Mouse (Mus musculus) embryonic facial prominence, embryonic 12.5 days (tissue): Measurements from ENCODE around the gene Ptprt. TPM values are rescaled to one million over a fixed set of nuclear protein-coding genes. Genes with fewer than 3 reads are reported as not detected.

Experiments
- ATAC-seq: fragments of 200-750 bp; cut with Nextera tagmentation; 2 replicates; pipeline ENCODE4 v1.8.0; 2017; ENCODE audit not compliant: insufficient number of reproducible peaks, insufficient read depth, low FRiP score, low TSS enrichment
- H3K27ac ChIP-seq: fragments of 300-500 bp; sonication (generic); 2 replicates; pipeline ENCODE4 v1.5.1; 2016; ENCODE audit warnings: mild to moderate bottlenecking
- H3K27me3 ChIP-seq: fragments of 300-500 bp; sonication (generic); 2 replicates; pipeline ENCODE4 v1.6.1; 2016; ENCODE audit warnings: mild to moderate bottlenecking, moderate library complexity
- H3K36me3 ChIP-seq: fragments of 300-500 bp; sonication (generic); 2 replicates; pipeline ENCODE4 v1.6.1; 2016; ENCODE audit warnings: mild to moderate bottlenecking
- H3K4me1 ChIP-seq: fragments of 300-500 bp; sonication (generic); 2 replicates; pipeline ENCODE4 v1.6.1; 2016
- H3K4me2 ChIP-seq: fragments of 300-500 bp; sonication (generic); replicated peaks from 2 replicates; pipeline ENCODE4 v1.6.1; 2016; ENCODE audit warnings: mild to moderate bottlenecking, moderate library complexity
- H3K4me3 ChIP-seq: fragments of 300-500 bp; sonication (generic); 2 replicates; pipeline ENCODE4 v1.5.1; 2016; ENCODE audit warnings: mild to moderate bottlenecking
- H3K9ac ChIP-seq: fragments of 300-500 bp; sonication (generic); 2 replicates; pipeline ENCODE4 v1.6.1; 2016; ENCODE audit warnings: mild to moderate bottlenecking, moderate library complexity
- H3K9me3 ChIP-seq: fragments of 300-500 bp; sonication (generic); 2 replicates; pipeline ENCODE4 v1.6.1; 2016; ENCODE audit warnings: mild to moderate bottlenecking, moderate library complexity
- WGBS: fragments of 180-500 bp; shearing (Covaris S2); methylation state at CpG from one replicate; pipeline ENCODE4 v1.1.7; 2016; 5-methylcytosine and 5-hydroxymethylcytosine counted together
- polyA plus RNA-seq: library from polyadenylated mRNA; unstranded; fragments of >200 nt; fragmentation: Nextera tagmentation; extraction: Ambion mirVana; gene quantifications from 2 replicates; pipeline ENCODE4 v1.2.1, GENCODE M21; 2016

Ptprt gene
- polyA plus RNA-seq, 1 experiment from 2014 or later = 1.3 TPM

DNA sequence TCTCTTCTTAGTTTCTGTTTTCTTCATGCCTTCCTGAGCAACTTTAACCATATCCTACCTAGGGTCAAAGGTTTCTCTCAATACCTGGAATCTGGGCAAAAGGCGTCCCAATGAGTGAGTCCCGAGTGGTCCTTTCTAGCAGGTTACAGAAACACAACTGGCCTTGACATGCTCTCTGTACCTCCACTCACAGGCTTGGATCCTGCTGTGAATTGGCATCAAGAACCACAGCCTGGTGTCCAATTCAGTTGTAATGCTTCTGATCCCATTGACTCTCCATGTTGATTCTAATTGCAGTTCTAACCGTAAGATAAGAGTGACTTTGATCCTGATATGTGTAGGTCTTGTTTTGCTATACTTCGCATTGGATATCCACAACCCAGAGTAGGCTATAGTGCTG, 776.5 kb downstream of the Ptprt start:
- WGBS = 88% methylated on average over 4 of the region's 4 CpGs
- no peaks in the 10 kb centered on the region for H3K4me1 ChIP-seq
- H3K27me3 ChIP-seq = no peaks in the 10 kb centered on the region
- no peak overlapping the region for H3K4me2 ChIP-seq
- no peak for ATAC-seq
- no peaks in the 10 kb centered on the region for H3K9me3 ChIP-seq
- H3K9ac ChIP-seq = no peak overlapping the region
- H3K4me3 ChIP-seq = no peak overlapping the region
- no peaks in the 10 kb centered on the region for H3K36me3 ChIP-seq
- no peak overlapping the region for H3K27ac ChIP-seq

DNA sequence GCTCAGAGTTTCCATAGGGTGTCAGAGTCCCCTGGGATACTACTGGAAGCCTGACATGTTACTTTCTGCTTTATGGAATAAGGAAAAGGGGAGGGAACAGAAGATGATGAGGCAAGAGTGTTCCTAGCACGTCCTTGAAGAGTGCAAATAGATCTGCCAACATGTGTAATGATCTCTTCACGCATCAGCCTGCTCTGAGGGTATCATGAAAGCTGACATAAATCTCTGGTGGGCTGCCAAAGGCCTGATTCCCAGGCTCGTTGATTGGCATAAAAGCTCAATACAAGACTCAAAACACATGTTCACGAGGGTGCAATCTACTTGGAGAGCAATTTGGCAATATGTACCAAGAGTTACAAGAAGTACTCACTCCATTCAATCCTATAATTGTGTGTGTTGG, 778.4 kb downstream of the Ptprt start:
- 65% methylated on average over 4 of the region's 4 CpGs for WGBS
- no peak overlapping the region for H3K9ac ChIP-seq

DNA sequence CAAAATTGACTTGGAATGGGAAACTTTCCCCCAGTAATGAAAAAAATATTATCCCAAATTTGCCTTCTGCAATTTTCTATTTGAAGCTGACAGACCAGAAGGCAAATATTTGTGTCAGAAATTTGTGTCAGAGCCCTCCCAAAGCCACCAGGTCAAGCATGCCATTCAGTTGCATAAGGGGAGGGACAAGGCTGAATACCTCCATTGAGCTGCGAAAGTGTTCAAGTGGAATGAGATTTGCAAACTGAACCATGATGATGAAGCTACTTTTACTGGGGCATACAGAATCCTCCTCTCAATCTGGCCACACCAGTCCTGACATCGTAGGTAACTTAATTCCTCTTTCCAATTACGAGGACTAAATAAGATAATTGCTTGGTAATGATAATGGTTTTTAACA, 780.0 kb downstream of the Ptprt start:
- no peaks in the 10 kb centered on the region for H3K9me3 ChIP-seq
- H3K27me3 ChIP-seq = no peaks in the 10 kb centered on the region
- no peak overlapping the region for H3K9ac ChIP-seq
- no peak overlapping the region for H3K4me3 ChIP-seq
- no peak for ATAC-seq
- no peak overlapping the region for H3K27ac ChIP-seq
- WGBS = 77% methylated on average over 3 of the region's 3 CpGs
- H3K4me1 ChIP-seq = no peaks in the 10 kb centered on the region
- H3K36me3 ChIP-seq = no peaks in the 10 kb centered on the region
- H3K4me2 ChIP-seq = no peak overlapping the region

More for the DNA sequence above, 778.4 kb downstream of the Ptprt start:
- no peak overlapping the region for H3K4me3 ChIP-seq
- no peak overlapping the region for H3K27ac ChIP-seq
- no peaks in the 10 kb centered on the region for H3K27me3 ChIP-seq
- H3K36me3 ChIP-seq = no peaks in the 10 kb centered on the region
- no peak for ATAC-seq
- no peaks in the 10 kb centered on the region for H3K9me3 ChIP-seq
- no peaks in the 10 kb centered on the region for H3K4me1 ChIP-seq
- no peak overlapping the region for H3K4me2 ChIP-seq

DNA sequence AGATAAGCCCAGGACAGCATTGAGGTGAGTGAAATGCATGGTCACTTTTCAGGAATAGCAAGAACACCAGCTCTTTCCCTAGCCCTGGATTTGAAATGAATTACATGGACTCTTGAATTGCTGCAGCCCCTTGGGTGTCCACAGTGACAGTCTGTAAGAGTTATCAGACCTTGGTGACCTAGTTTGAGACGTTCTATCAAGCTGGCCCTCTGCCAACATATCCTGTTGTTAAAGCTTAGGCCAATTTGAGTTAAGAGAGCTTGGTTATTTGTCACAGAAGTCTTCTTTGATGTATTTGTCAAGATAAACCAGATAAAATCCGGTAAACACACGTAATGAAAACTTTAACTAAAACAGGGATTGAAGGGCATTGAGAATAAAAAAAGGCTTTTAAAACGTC, 795.7 kb downstream of the Ptprt start:
- H3K4me1 ChIP-seq = no peaks in the 10 kb centered on the region
- H3K27me3 ChIP-seq = no peaks in the 10 kb centered on the region
- 53% methylated on average over 4 of the region's 4 CpGs for WGBS
- H3K9ac ChIP-seq = no peak overlapping the region
- H3K4me2 ChIP-seq = no peak overlapping the region
- H3K27ac ChIP-seq = no peak overlapping the region
- no peaks in the 10 kb centered on the region for H3K9me3 ChIP-seq
- ATAC-seq = no peak
- H3K36me3 ChIP-seq = no peaks in the 10 kb centered on the region
- H3K4me3 ChIP-seq = no peak overlapping the region

DNA sequence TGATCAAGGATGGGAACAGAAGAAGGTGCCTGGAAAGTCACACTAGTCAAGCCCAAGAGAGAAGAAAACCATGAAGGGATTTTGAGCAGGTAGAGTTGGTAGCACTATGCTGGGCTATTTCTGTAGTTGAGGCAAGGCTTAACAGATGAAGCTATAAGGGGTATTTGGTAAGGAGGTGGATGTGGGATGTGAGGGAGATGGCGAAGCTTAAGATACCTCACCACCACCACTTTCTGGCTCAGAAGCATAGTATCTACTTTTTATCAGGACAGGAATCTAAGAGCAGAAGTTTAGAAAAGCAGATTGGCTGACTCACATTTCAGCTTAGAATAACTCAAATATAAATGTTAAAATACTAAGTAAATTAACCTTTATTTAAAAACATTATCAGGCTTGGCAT, 802.1 kb downstream of the Ptprt start:
- no peaks in the 10 kb centered on the region for H3K36me3 ChIP-seq
- no peak overlapping the region for H3K9ac ChIP-seq
- no peak overlapping the region for H3K4me2 ChIP-seq
- WGBS = 100% methylated on average over 1 of the region's 1 CpGs
- no peaks in the 10 kb centered on the region for H3K4me1 ChIP-seq
- no peak for ATAC-seq
- H3K9me3 ChIP-seq = no peaks in the 10 kb centered on the region
- no peak overlapping the region for H3K4me3 ChIP-seq
- no peaks in the 10 kb centered on the region for H3K27me3 ChIP-seq
- H3K27ac ChIP-seq = no peak overlapping the region

DNA sequence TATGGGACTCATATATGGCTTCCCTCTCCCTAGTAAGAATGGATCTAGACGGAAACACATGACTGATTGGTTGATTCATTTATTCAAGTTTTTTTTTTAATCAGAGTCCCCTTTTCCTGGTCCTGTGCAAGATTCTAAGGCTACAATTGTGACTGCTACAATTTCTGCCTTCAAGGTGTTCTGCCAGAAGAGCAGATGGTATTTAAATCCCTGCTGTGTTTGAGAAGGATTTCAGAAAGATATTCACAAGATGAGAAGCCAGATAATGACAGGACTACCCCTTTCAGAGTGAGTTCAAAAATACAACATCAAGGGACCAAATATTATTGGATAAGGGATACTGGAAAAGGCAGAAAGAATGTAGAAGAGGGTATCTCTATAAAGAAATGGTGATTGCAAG, 802.6 kb downstream of the Ptprt start:
- no peak for ATAC-seq
- no peaks in the 10 kb centered on the region for H3K4me1 ChIP-seq
- no peak overlapping the region for H3K4me2 ChIP-seq
- no peaks in the 10 kb centered on the region for H3K27me3 ChIP-seq
- 68% methylated on average over 1 of the region's 1 CpGs for WGBS
- no peaks in the 10 kb centered on the region for H3K9me3 ChIP-seq
- H3K27ac ChIP-seq = no peak overlapping the region
- H3K36me3 ChIP-seq = no peaks in the 10 kb centered on the region
- H3K4me3 ChIP-seq = no peak overlapping the region
- H3K9ac ChIP-seq = no peak overlapping the region

DNA sequence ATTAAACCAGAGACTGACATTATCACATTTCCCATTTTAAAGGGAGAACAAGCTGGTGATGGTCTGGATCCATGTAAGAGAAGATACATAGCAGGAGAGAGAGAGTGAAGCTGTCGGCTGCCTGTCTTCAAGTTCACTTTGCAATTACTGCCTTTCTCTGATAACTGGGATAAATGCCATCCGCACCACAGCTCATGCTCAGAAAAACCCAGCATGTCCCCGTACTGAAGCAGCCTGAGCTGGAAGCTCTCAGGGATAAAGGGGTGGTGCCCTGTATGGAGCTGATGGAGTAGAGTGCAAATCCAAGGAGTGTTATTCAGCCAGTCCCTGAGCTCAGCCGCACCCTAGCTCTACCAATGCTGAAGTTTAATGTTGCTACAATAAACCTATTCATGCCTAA, 825.9 kb downstream of the Ptprt start:
- no peaks in the 10 kb centered on the region for H3K9me3 ChIP-seq
- no peaks in the 10 kb centered on the region for H3K36me3 ChIP-seq
- ATAC-seq = no peak
- no peak overlapping the region for H3K4me3 ChIP-seq
- no peak overlapping the region for H3K9ac ChIP-seq
- H3K27me3 ChIP-seq = no peaks in the 10 kb centered on the region
- no peak overlapping the region for H3K4me2 ChIP-seq
- H3K27ac ChIP-seq = no peak overlapping the region
- WGBS = 83% methylated on average over 4 of the region's 4 CpGs
- H3K4me1 ChIP-seq = no peaks in the 10 kb centered on the region

DNA sequence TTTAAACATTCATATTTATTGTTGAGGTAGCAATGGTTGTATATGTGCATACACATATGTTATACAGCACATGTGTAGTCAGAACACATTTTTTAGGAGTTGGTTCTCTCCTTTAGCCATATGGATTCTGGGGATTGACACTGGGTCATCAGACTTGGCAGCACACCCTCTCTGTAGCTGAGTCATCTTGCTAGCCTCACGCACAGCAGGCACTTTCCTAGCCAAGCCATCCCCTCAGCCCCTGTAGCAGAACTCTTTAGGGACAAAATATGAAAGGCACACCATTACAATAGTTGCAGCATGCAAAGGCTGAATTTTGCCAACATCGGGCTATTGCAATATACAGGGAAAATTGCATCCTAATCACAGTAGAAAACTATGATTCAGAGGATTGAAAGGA, 827.1 kb downstream of the Ptprt start:
- no peak overlapping the region for H3K27ac ChIP-seq
- no peaks in the 10 kb centered on the region for H3K36me3 ChIP-seq
- H3K4me2 ChIP-seq = no peak overlapping the region
- no peaks in the 10 kb centered on the region for H3K27me3 ChIP-seq
- no peaks in the 10 kb centered on the region for H3K9me3 ChIP-seq
- no peaks in the 10 kb centered on the region for H3K4me1 ChIP-seq
- 77% methylated on average over 2 of the region's 2 CpGs for WGBS
- ATAC-seq = no peak
- H3K9ac ChIP-seq = no peak overlapping the region
- H3K4me3 ChIP-seq = no peak overlapping the region

DNA sequence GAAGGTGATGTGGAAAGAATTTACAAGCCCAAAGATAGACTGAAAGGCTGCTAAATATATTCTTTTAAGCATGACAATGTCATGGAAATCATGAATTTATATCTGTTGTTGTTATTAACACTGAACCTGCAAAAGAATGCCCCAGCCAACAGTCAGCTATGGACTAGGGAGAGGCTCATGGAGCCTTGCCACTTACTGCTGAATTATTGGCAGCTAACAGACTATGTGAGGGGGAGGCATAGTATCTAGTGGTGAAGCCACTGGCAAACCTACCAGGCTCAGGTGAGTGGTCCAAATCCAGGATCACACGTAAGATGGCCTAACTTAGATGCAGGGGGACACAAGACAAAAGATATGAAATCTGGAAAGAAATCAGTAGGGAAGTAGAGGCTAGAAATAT, 847.6 kb downstream of the Ptprt start:
- Histone ChIP-seq H3K4me1 (no peaks in the 10 kb centered on the region), H3K9ac (no peak overlapping the region), H3K27me3 (no peaks in the 10 kb centered on the region), H3K4me2 (no peak overlapping the region), H3K4me3 (no peak overlapping the region), H3K36me3 (no peaks in the 10 kb centered on the region), H3K9me3 (no peaks in the 10 kb centered on the region), H3K27ac (no peak overlapping the region)
- WGBS = 79% methylated on average over 1 of the region's 1 CpGs
- no peak for ATAC-seq

DNA sequence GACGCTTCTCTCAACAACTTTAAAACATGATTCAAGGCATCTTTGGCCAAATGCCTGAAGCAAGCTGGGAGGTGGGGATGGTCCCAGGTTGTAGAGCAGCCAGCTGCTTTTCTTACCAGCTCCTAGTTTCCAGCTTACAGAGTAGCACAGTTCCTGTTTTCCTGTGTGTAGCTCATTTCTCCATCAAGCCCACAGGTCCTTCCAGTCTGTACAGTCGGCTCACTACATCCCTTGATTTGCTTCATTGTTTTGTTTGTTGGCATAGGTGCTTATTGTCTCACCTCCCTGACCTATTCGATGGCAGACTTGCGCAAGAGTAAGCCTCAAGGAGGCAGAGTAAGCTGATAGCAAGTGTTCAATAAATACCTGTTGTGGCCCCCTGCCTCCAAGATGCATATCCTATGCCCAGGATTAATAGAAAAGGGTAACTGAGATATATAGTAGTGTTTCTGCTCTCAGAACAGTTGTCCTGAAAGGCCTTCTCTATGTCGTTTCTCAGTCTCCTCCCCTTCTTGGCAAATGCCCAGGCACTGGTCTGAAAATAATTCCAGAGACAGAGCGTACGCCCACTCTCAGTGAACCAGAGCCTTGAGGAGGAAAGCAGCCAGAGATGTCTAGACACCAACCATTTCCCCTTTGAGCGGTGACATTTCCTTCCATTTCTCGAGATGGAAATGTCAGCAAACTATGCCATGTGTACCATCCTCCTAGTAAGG, 852.7 kb downstream of the Ptprt start:
- Histone ChIP-seq H3K27me3 (no peaks in the 10 kb centered on the region), H3K36me3 (no peaks in the 10 kb centered on the region), H3K4me1 (no peaks in the 10 kb centered on the region), H3K27ac (no peak overlapping the region), H3K9me3 (no peaks in the 10 kb centered on the region), H3K9ac (no peak overlapping the region), H3K4me2 (no peak overlapping the region), H3K4me3 (no peak overlapping the region)
- WGBS = 68% methylated on average over 9 of the region's 9 CpGs
- no peak for ATAC-seq

DNA sequence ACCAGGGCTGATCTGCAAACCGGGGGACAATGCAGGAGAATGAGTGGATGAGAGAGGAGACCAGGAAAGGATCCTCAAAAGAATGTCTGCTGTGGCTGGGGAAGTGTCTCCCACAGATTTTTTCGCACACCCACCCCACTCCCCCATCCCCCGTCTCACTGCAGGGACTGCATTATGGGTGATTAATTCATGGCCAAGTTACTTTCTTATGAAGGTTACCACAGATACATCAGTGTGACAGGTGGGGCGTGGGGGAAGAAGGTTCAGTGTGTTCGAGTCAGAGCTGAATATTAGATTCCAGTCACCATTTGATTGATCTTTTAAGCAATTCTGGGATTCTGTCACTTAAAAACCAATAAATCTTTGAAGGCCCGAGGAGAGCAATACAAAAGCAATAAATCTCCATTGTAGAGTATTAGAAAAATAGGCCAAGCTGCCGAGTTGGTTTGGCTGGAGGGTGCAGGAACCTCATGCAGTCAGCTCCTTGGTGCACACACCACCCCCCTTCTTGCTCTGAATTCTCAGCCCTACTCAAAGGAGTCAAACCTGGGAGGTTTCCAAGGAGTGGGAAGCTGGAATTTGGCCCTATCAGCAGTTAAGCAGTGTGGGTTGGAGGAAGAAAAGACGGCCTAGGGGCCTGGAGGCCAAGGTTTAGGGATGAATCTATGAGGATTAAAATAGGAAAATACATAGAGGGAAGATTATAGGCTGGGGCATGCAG, 854.5 kb downstream of the Ptprt start:
- no peak overlapping the region for H3K4me3 ChIP-seq
- H3K9me3 ChIP-seq = no peaks in the 10 kb centered on the region
- no peak overlapping the region for H3K4me2 ChIP-seq
- H3K4me1 ChIP-seq = no peaks in the 10 kb centered on the region
- no peak for ATAC-seq
- no peaks in the 10 kb centered on the region for H3K36me3 ChIP-seq
- H3K27me3 ChIP-seq = no peaks in the 10 kb centered on the region
- WGBS = 74% methylated on average over 8 of the region's 8 CpGs
- no peak overlapping the region for H3K27ac ChIP-seq
- H3K9ac ChIP-seq = no peak overlapping the region

DNA sequence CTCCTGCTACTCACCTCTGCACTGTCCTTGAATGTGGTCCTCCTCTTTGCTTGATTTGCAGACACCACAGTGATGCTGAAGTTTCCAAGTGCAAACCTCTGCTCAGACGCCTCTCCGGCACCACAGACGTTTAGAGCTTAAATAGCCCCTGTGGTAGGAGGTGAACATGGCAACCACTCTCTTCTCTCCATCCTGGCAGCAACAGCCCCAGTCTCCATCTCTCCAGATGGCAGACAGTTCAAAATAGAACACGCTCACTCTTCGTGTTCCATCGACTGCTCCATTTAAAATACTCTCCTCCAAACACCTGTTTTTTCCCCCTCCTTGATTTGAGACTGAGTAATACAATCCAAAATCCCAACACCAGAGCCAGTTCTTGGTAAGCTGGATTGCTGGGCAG, 861.0 kb downstream of the Ptprt start:
- no peak overlapping the region for H3K4me3 ChIP-seq
- H3K9me3 ChIP-seq = no peaks in the 10 kb centered on the region
- H3K36me3 ChIP-seq = no peaks in the 10 kb centered on the region
- H3K27ac ChIP-seq = no peak overlapping the region
- ATAC-seq = no peak
- WGBS = 84% methylated on average over 6 of the region's 6 CpGs
- no peak overlapping the region for H3K9ac ChIP-seq
- H3K4me1 ChIP-seq = no peaks in the 10 kb centered on the region
- H3K27me3 ChIP-seq = no peaks in the 10 kb centered on the region
- no peak overlapping the region for H3K4me2 ChIP-seq
